Comparison of ENCODE assay signal across 8 mouse cellular contexts in genomic region chr12:85862514-85862913, GRCm38 (mm10). TPM values are rescaled to one million over a fixed set of nuclear protein-coding genes. Genes with fewer than 3 reads are reported as not detected.
DNase-seq lines count a peak whose midpoint lies in the region; ATAC-seq and TF ChIP-seq lines count a peak whose summit lies in the region.
"Had no signal": no experiment of that assay in that cellular context is flagged by ENCODE, and none has a peak within 500 bp of the region (broad histone marks: within the 10 kb centered on the region; RNA-seq: fewer than 3 reads in every experiment).

No protein-coding gene starts in this region.

- H3K4me2 ChIP-seq in kidney, embryonic 14.5 days (replicated peaks; ENCODE audit: low read depth, low read length), result no peak overlapping the region
- H3K4me2 ChIP-seq in stomach, embryonic 15.5 days, result no peak overlapping the region
- H3K4me2 ChIP-seq in stomach, postnatal 0 days (replicated peaks; ENCODE audit: low read depth), result no peak overlapping the region
- H3K4me2 ChIP-seq in forebrain, embryonic 16.5 days (ENCODE audit: low read length), result no peak overlapping the region

- no peaks in the 10 kb centered on the region; the same call in 1 of the 2 replicates for H3K36me3 ChIP-seq in kidney, embryonic 14.5 days (ENCODE audit: control insufficient read depth, insufficient read depth, low read length)
- H3K36me3 ChIP-seq in stomach, embryonic 15.5 days, result no peaks in the 10 kb centered on the region
- H3K36me3 ChIP-seq in stomach, postnatal 0 days (ENCODE audit: control insufficient read depth, insufficient read depth, low read length), result no peaks in the 10 kb centered on the region
- H3K36me3 ChIP-seq in forebrain, embryonic 16.5 days (ENCODE audit: control insufficient read depth, insufficient read depth), result no peaks in the 10 kb centered on the region

- TF ChIP-seq CTCF in stomach, postnatal 0 days (IDR thresholded peaks at IDR 0.05; ENCODE audit: low read depth), result no peak

- 25% methylated on average over 2 of the region's 2 CpGs for WGBS in kidney, embryonic 14.5 days
- 29% methylated on average over 2 of the region's 2 CpGs for WGBS in stomach, embryonic 15.5 days
- 25% methylated on average over 2 of the region's 2 CpGs for WGBS in stomach, postnatal 0 days
- 40% methylated on average over 2 of the region's 2 CpGs for WGBS in forebrain, embryonic 16.5 days

- H3K27ac ChIP-seq in kidney, embryonic 14.5 days (ENCODE audit: low read depth, low read length), result no peak overlapping the region
- peak overlapping the region; percentile 57 for H3K27ac ChIP-seq in stomach, embryonic 15.5 days
- H3K27ac ChIP-seq in stomach, postnatal 0 days (replicated peaks), result no peak overlapping the region
- peak overlapping the region; percentile 15 for H3K27ac ChIP-seq in forebrain, embryonic 16.5 days (ENCODE audit: low read length)
- H3K27ac ChIP-seq: kidney, postnatal 0 days had no signal

- DNase-seq in kidney, adult 18-20 months, result peak; percentile 36
- DNase-seq in stomach, postnatal 0 days (ENCODE audit: low spot score), result no peak
- DNase-seq in thymus, postnatal 25 days, result no peak

- H3K4me1 ChIP-seq in kidney, embryonic 14.5 days (ENCODE audit: control insufficient read depth, insufficient read depth, low read length), result no peaks in the 10 kb centered on the region
- H3K4me1 ChIP-seq in stomach, embryonic 15.5 days, result 0 out of 2 replicates have a peak, but pooled peaks cover 3% of the 10 kb centered on the region
- no peaks in the 10 kb centered on the region for H3K4me1 ChIP-seq in stomach, postnatal 0 days (replicated peaks; ENCODE audit: control insufficient read depth, insufficient read depth)
- peaks cover 18% of the 10 kb centered on the region for H3K4me1 ChIP-seq in forebrain, embryonic 16.5 days (replicated peaks; ENCODE audit: control insufficient read depth, insufficient read depth, low read length)

- no peaks in the 10 kb centered on the region for H3K9me3 ChIP-seq in kidney, embryonic 14.5 days (ENCODE audit: control insufficient read depth, low read length)
- H3K9me3 ChIP-seq in stomach, embryonic 15.5 days, result no peaks in the 10 kb centered on the region
- H3K9me3 ChIP-seq in stomach, postnatal 0 days (ENCODE audit: control insufficient read depth, low read length), result no peaks in the 10 kb centered on the region
- H3K9me3 ChIP-seq in forebrain, embryonic 16.5 days (ENCODE audit: control insufficient read depth, low read length), result no peaks in the 10 kb centered on the region

- H3K9ac ChIP-seq in kidney, embryonic 14.5 days (ENCODE audit: low read depth, low read length), result no peak overlapping the region
- no peak overlapping the region for H3K9ac ChIP-seq in stomach, embryonic 15.5 days
- H3K9ac ChIP-seq in stomach, postnatal 0 days (ENCODE audit: low read length), result no peak overlapping the region
- 0 out of 2 replicates have a peak overlapping the region, but pooled peaks have one; percentile 1 for H3K9ac ChIP-seq in forebrain, embryonic 16.5 days (replicated peaks; ENCODE audit: low read depth, low read length)

- H3K4me3 ChIP-seq in kidney, embryonic 14.5 days (ENCODE audit: low read length), result no peak overlapping the region
- H3K4me3 ChIP-seq in stomach, embryonic 15.5 days (replicated peaks), result no peak overlapping the region
- H3K4me3 ChIP-seq in stomach, postnatal 0 days (ENCODE audit: low read depth, low read length), result no peak overlapping the region
- no peak overlapping the region for H3K4me3 ChIP-seq in forebrain, embryonic 16.5 days (replicated peaks; ENCODE audit: low read length)

- no peaks in the 10 kb centered on the region for H3K27me3 ChIP-seq in kidney, embryonic 14.5 days (ENCODE audit: control insufficient read depth, insufficient read depth, low read length)
- H3K27me3 ChIP-seq in stomach, embryonic 15.5 days (replicated peaks), result no peaks in the 10 kb centered on the region
- no peaks in the 10 kb centered on the region for H3K27me3 ChIP-seq in stomach, postnatal 0 days (ENCODE audit: control insufficient read depth, insufficient read depth, low read length)
- H3K27me3 ChIP-seq in forebrain, embryonic 16.5 days (replicated peaks; ENCODE audit: control insufficient read depth, insufficient read depth, low read length), result no peaks in the 10 kb centered on the region

- ATAC-seq in kidney, embryonic 14.5 days (ENCODE audit: low FRiP score, low TSS enrichment), result no peak
- no peak for ATAC-seq in stomach, embryonic 15.5 days (ENCODE audit: insufficient read depth, low FRiP score, low read depth)
- no peak for ATAC-seq in stomach, postnatal 0 days (ENCODE audit: low FRiP score, low TSS enrichment)
- ATAC-seq in forebrain, embryonic 16.5 days, result peak; percentile 77
- ATAC-seq in activated CD4-positive, CD25-positive, alpha-beta regulatory T cell, adult 4 months, result no peak

- TF ChIP-seq EP300 in stomach, postnatal 0 days (optimal IDR thresholded peaks at IDR 0.05), result no peak

RNA-seq across cellular contexts. Expression of gene Ttll5, which starts 38.1 kb away (rescaled TPM):
- 11.9 and 17.0 TPM in 2 replicates for polyA plus RNA-seq in kidney, embryonic 14.5 days (2014; fragmentation: Nextera tagmentation; extraction: Ambion mirVana)
- 12.4 and 13.0 TPM in 2 replicates for polyA plus RNA-seq in stomach, embryonic 15.5 days (2015; fragmentation: Nextera tagmentation; extraction: Ambion mirVana)
- polyA plus RNA-seq in stomach, postnatal 0 days (2015; fragmentation: Nextera tagmentation; extraction: Ambion mirVana), result 3.7 and 4.8 TPM in 2 replicates
- polyA plus RNA-seq in forebrain, embryonic 16.5 days (2015; fragmentation: Nextera tagmentation; extraction: Ambion mirVana), result 15.0 and 15.9 TPM in 2 replicates
- polyA plus RNA-seq in activated CD4-positive, CD25-positive, alpha-beta regulatory T cell, adult 4 months (2017; shearing (Covaris generic)), result 10 to 100 TPM in 1 of 2 experiments, 1 to 10 TPM in 1; 8.3 to 10.4 TPM

RNA-seq across cellular contexts. Expression of gene Erg28, which starts 38.2 kb away (rescaled TPM):
- polyA plus RNA-seq in kidney, embryonic 14.5 days (2014; fragmentation: Nextera tagmentation; extraction: Ambion mirVana), result 117 and 153 TPM in 2 replicates
- polyA plus RNA-seq in stomach, embryonic 15.5 days (2015; fragmentation: Nextera tagmentation; extraction: Ambion mirVana), result 128 and 132 TPM in 2 replicates
- 98.1 and 102 TPM in 2 replicates for polyA plus RNA-seq in stomach, postnatal 0 days (2015; fragmentation: Nextera tagmentation; extraction: Ambion mirVana)
- polyA plus RNA-seq in forebrain, embryonic 16.5 days (2015; fragmentation: Nextera tagmentation; extraction: Ambion mirVana), result 106 TPM in 2 replicates
- polyA plus RNA-seq in activated CD4-positive, CD25-positive, alpha-beta regulatory T cell, adult 4 months (2017; shearing (Covaris generic)), result 100 to 1,000 TPM; 149 to 162 TPM

Comparison
In these comparisons a context has a peak if more than half of its experiments do, and no peak if none do; other contexts are left out.
1. H3K27ac ChIP-seq: peak in stomach, embryonic 15.5 days (single experiment) and forebrain, embryonic 16.5 days (single experiment); none in kidney, embryonic 14.5 days (single experiment) and stomach, postnatal 0 days (single experiment).